Comparison of ENCODE assay signal across 1 mouse cellular context in the genomic region with DNA sequence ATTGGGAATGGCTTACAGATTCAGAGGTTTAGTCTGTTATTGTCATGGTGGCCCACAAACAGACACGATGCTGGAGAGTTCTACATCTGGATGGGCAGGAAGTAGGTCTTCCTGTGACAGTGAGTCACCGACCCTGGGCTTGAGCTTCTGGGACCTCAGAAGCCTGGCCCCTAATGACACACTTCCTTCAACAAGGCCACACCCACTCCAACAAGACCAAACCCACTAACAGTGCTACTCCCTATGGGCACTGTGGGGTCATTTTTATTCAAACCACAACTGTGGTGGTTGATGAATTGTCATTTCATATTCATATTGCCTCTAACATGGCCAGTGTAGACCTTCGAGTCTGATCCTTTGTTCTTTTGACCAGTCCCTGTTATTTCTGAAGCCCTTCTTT.
TF ChIP-seq lines count a peak whose summit lies in the region.

No protein-coding gene starts in this region.

TF ChIP-seq in MEL, 35 proteins besides CTCF, POLR2A, EP300 and RAD21 (continued from another document):
- TF ChIP-seq ZMIZ1 (IDR thresholded peaks at IDR 0.05; ENCODE audit: low read depth, low read length) (no peak; the same call in 1 of the 2 replicates), ZNF384 (IDR thresholded peaks at IDR 0.05; ENCODE audit: low read depth, low read length) (no peak)
